Mouse (Mus musculus) hindbrain, postnatal 0 days (tissue): ENCODE data around the gene Kcnh1. TPM values are rescaled to one million over a fixed set of nuclear protein-coding genes. Genes with fewer than 3 reads are reported as not detected.

Experiments used
- ATAC-seq: fragments of 200-750 bp; cut with Nextera tagmentation; 2 replicates; pipeline ENCODE4 v1.8.0; 2017; ENCODE audit warnings: mild to moderate bottlenecking, moderate TSS enrichment, moderate library complexity
- DNase-seq: peaks from one replicate; pipeline ENCODE4 v3.0.0-alpha.2; 2015; ENCODE audit warnings: low spot score
- H3K27ac ChIP-seq: fragments of 300-500 bp; sonication (generic); 2 replicates; pipeline ENCODE4 v1.5.1; 2014; ENCODE audit warnings: mild to moderate bottlenecking
- H3K27me3 ChIP-seq: fragments of 300-500 bp; sonication (generic); 2 replicates; pipeline ENCODE4 v1.6.1; 2014; ENCODE audit warnings: low read length, mixed read lengths; ENCODE audit not compliant: insufficient read depth
- H3K36me3 ChIP-seq: fragments of 300-500 bp; sonication (generic); 2 replicates; pipeline ENCODE4 v1.6.1; 2014; ENCODE audit warnings: low read length, mixed read lengths; ENCODE audit not compliant: insufficient read depth
- H3K4me1 ChIP-seq: fragments of 300-500 bp; sonication (generic); 2 replicates; pipeline ENCODE4 v1.6.1; 2014; ENCODE audit warnings: antibody characterized with exemption, low read length, mixed read lengths; ENCODE audit not compliant: insufficient read depth
- H3K4me2 ChIP-seq: fragments of 300-500 bp; sonication (generic); 2 replicates; pipeline ENCODE4 v1.6.1; 2014; ENCODE audit warnings: low read depth, mild to moderate bottlenecking, low read length, moderate library complexity, mixed read lengths
- H3K4me3 ChIP-seq: fragments of 300-500 bp; sonication (generic); 2 replicates; pipeline ENCODE4 v1.5.1; 2014; ENCODE audit warnings: low read length
- H3K9ac ChIP-seq: fragments of 300-500 bp; sonication (generic); replicated peaks from 2 replicates; pipeline ENCODE4 v1.6.1; 2014; ENCODE audit warnings: mild to moderate bottlenecking, low read length, moderate library complexity, mixed read lengths
- H3K9me3 ChIP-seq: fragments of 300-500 bp; sonication (generic); 2 replicates; pipeline ENCODE4 v1.6.1; 2016; ENCODE audit warnings: low read length, mixed read lengths
- CTCF ChIP-seq: IDR thresholded peaks from 2 replicates; pipeline ENCODE4 v1.5.1; 2016; ENCODE audit warnings: antibody characterized with exemption, control low read depth, low read depth
- WGBS: fragments of 180-500 bp; shearing (Covaris S2); extraction: QIAGEN DNeasy Blood & Tissue Kit; methylation state at CpG from one replicate; pipeline ENCODE4 v1.1.7; 2014; 5-methylcytosine and 5-hydroxymethylcytosine counted together
- polyA plus RNA-seq: library from polyadenylated mRNA; unstranded; fragments of >200 nt; fragmentation: Nextera tagmentation; extraction: Ambion mirVana; gene quantifications from 2 replicates; pipeline ENCODE4 v1.2.1, GENCODE M21; 2015
- total RNA-seq: library from RNA; depleted of rRNA; stranded (reverse); fragments of >200 nt; gene quantifications from 2 replicates; pipeline ENCODE4 v1.2.3, GENCODE M21; 2014; rRNA removed

The Kcnh1 gene
- total and polyA plus RNA-seq, 2 experiments from 2014 or later, result 2.9 to 7.0 TPM

DNA sequence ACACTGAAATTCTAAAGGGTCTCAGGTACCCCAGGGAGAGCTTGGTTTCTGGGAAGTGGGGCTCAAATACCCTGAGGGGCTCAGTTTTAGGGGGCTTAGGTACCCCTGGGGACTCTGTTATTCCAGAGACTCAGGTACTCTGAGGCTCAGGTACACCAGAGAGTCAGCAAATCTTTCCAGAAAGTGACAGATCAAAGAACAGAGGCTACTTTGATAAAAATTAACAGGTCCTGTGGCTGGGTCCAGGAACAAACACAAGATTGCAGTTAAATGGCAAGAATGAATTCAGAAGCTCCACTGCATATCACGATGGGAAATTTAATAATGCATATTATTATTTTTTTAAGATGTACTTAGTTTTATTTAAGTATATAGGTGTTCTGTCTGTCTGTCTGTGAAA lies 368.8 kb downstream of the Kcnh1 start:
- Histone ChIP-seq H3K4me2 (no peak overlapping the region), H3K4me1 (no peaks in the 10 kb centered on the region), H3K27ac (no peak overlapping the region), H3K9me3 (no peaks in the 10 kb centered on the region), H3K27me3 (no peaks in the 10 kb centered on the region), H3K4me3 (no peak overlapping the region), H3K36me3 (no peaks in the 10 kb centered on the region), H3K9ac (no peak overlapping the region)
- 84% methylated on average over 1 of the region's 1 CpGs for WGBS
- DNase-seq (no peak), ATAC-seq (no peak)
- TF ChIP-seq CTCF, result no peak

Other genes starting within 250 kb of the Kcnh1 start
- gene Rd3, start 213.4 kb upstream of the Kcnh1 start, total RNA-seq, result 1.8 and 2.2 TPM in 2 replicates
- 2.6 and 3.0 TPM in 2 replicates for gene Rd3, start 213.4 kb upstream of the Kcnh1 start, polyA plus RNA-seq
- 0.58 and 7.3 TPM in 2 replicates for gene Traf5, start 98.2 kb upstream of the Kcnh1 start, total RNA-seq
- 1.4 and 2.0 TPM in 2 replicates for gene Traf5, start 98.2 kb upstream of the Kcnh1 start, polyA plus RNA-seq
- gene Rcor3, start 52.7 kb upstream of the Kcnh1 start, total RNA-seq, result 24.2 and 31.2 TPM in 2 replicates
- gene Rcor3, start 52.7 kb upstream of the Kcnh1 start, polyA plus RNA-seq, result 50.0 and 51.3 TPM in 2 replicates